Mouse (Mus musculus): Measurements from ENCODE around the gene Tenm2.
A peak's percentile ranks its signal among the peaks of the same experiment; 100 is the strongest.

Gene Tenm2

DNA sequence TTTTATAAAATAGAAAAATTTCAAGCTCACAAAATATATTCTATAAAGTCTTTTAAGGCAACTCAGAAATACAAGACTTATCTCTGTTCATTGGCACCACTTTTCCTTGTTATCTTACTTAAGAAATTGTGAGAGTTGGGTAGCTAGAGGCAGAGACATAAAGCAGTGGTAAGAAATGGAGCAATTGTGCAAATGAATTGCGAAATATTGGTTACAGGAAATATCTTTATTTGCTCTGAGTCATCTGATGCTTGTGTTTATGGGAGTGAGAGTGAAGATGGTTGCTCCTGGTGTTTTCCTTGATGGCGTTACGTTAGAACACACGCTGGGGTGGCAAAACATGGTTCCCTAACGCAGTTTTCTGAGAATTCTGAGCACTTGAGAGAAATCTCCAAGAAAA lies 156.4 kb downstream of the Tenm2 start:
- DNase-seq (ENCODE audit: low spot score): no peak

DNA sequence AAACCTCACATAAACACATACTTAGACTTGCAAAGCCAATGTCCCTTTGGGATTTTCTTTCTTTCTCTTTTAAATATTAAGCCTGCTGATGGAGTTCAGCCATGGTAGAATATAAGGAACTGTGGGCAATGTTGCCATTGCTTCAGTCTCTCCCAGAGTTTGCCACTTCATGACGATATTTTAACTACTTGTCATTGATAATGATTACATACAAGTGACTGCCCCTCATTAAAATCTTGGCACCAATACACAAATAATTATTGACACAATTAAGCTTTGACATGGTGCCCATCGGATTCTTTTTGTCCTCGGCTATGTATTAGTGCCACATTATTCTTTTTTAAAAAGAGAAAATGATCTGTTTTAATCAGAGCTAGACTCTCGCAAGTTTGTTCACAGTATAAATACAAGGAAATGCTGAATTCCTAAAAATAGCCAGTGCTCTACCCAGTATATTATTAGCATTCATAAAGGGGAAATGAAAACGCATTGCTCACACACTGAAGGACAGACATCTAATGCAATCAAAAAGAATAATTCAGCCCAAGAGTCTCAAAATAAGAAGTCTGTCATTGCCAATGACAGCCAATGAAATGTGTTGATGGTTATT lies 158.7 kb downstream of the Tenm2 start:
- DNase-seq (ENCODE audit: low spot score): no peak

DNA sequence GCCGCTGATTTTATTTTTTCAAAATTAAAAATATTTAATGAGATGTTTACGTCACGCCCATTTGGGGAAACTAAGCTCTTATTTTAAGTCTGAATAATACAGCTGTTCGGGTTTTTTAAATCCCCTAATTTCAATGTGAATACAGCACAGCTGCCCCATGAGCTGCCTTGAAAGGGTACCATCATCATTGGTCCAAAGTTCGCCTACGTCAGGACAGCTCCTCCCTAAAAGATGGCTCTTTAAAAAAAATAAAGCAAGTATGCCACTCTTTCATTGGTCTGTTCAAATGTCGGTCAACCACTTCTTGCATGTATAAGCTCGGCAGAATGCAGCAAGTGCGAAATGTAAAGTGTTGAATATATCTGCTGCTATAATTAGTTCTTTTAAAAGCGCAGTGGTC lies 160.4 kb downstream of the Tenm2 start:
- DNase-seq (ENCODE audit: low spot score): no peak

DNA sequence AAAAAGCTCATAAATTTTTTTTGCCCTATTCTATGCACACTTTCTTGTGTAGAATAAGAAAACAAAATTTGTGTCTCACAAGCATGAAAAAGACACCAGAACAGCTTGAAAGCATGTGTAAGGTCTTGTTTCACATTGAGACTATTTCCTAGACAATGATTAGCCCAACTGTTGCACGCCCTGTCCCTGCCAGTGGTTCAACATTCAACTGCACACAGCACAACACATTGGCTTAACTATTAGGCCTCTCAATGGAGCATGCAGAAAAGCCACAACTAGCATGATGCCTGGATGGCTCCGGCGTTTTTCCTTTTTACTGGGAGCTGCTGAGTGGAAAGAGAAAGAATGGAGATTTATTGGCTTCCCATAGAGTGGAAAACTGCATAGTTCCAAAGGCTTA lies 170.3 kb downstream of the Tenm2 start:
- no peak for DNase-seq (ENCODE audit: low spot score)

DNA sequence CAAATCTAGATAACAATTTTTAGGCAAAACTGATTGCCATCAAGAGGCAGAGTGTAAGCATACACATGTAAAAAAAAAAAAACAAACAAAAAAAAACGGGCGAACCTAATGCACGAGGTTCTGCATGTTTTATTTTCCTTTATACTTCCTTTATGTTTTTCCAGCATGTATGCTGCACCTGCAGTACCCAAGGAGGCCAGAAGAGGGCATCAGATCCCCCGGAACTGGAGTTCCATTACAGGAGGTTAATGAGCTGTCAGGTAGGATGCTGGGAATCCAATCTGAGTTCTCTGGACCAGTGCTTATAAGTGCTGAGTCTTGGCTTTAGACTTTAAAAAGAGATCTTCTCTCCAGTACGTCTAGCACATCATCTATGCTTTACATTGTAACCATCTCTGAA lies 189.1 kb downstream of the Tenm2 start:
- peak; percentile 0 for DNase-seq (ENCODE audit: low spot score)

DNA sequence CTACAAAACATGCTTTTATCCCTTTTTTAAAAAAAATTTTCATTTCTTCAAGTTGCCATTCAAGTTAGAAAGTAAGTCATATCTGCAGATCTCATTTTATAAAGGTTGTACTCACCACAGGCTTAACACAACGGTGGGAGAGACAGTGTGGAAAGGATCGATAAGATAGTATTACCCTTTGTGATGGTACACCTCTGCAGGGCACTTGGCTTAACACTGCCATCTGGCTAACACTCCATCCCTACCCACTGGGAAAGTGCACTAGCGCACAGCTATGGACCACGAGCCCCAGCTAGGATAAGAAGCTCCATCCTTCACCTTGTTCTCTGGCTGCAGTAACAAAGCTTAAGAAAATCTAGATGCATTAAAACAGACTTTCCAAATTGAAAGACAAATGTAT lies 194.5 kb downstream of the Tenm2 start:
- DNase-seq (ENCODE audit: low spot score): no peak

DNA sequence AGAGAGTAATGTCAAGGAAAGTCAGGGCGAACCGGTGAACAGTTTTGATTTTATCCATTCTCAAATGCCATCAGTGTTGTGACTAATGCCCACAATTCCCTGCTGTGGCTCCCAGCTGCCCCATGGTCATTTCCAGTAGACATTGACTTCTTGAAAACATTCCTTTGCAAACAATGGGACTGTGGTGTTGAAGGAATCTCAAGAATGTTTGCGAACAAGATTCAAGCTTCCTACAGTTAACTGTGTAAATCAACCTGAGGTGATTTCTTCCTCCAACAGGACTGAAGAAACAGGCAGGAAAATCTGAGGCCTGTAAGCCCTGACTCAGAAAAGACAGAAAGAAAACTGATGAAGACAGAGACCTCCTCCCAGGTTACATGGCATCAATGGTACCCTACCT lies 196.5 kb downstream of the Tenm2 start:
- DNase-seq (ENCODE audit: low spot score): no peak

DNA sequence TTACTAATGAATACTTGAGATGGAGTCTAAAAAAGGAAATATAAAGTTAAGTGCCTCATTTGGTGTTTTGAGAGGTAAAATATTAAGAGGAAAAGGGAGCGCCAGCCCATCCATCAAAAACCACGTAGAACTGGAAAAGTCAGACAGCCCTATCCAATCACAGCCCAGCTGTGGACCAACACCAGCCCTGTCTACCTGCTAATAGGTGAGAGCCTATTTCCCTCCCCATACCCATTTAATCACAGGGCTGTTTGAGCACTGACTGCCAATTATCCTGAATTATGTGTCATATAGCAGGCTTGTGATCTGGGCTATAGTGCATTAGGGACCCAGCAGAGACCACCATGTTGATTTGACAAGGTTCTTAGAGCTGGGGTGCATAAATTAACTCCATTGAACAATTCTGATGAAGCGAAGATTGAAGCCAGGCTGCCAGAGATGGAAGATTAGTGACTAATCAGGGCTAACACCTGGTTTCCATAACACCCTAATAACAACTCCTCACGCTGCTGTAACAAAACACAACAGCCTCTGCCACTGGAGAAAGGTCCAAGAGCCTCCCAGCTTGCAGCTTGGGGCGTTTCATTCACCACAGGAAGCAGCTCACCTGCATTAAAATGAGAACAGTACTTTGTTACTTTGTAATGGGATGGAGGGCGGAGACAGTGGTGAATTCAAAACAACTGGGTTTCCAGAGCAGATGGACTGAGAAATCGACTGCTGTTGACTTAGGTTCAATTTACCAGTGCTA lies 204.3 kb downstream of the Tenm2 start:
- DNase-seq (ENCODE audit: low spot score): no peak

DNA sequence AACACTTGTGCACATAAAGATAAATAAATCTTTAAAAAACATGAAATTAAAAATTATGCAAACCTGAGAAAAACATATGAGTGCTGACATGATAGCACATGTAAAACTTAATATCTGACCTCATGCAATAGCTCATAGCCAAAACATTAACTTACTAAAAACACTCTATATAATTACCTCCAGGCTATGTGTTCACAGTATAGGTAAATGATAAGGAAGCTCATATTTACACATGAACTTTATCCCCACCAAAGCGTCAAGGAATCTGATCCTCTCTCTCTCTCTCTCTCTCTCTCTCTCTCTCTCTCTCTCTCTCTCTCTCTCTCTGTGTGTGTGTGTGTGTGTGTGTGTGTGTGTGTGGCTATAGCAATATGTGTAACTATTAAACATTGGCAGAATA lies 223.9 kb downstream of the Tenm2 start:
- no peak for DNase-seq (ENCODE audit: low spot score)

DNA sequence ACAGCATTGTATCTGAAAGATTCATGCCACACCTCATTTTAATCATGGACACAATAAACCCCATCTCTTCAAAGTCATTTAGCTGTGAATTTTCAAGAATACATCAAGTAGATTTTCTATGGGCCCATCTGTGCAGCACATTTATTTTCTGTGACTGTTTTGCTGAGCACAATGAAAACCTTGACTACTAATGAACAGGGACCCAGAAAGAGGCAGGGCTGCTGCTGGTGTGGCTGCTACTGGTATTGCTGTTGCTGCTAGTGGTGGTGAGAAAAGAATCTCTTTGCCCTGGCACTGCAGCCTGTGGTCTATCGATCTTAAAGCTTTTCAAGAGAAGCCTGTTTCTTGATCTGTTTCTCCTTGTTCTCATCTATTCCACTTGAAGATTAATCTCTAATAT lies 226.5 kb downstream of the Tenm2 start:
- no peak for DNase-seq (ENCODE audit: low spot score)

DNA sequence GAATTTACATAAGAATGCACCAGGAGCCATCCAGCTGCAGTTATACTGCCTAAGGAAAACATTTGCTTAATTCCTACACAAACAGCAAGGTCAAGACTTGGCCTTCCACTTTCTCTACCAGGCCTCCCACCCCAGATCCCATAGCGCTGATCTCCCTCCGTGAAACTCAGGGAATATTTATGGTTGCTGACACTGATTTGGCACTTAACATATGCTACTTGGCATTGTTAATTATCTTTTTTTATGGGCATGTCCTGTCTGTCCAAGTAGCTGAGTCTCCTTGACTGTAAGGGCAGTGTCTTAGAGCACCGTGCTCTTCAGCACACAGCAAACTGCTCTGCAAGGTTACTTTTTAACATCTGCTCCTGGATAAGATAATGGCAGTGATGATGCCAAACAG lies 238.1 kb downstream of the Tenm2 start:
- no peak for DNase-seq (ENCODE audit: low spot score)

DNA sequence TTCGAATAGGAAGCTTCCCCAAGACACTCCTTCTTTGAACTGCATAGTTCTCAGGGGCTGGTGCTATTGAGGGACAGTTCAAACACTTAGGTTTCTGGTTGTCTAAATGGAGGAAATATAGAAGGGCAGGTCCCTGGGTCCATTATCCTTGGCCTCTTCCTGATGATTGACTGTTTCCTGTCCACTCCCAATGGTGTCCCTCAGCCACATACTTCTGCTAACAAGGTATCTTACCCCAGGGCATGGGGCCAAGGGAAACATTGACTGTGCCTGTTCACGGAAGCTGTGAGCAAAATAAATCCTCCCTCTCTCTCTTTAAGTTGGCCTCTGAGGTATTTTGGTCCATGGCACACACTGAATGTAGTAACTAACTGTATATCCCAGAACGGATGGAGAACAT lies 244.9 kb downstream of the Tenm2 start:
- no peak for DNase-seq (ENCODE audit: low spot score)

DNA sequence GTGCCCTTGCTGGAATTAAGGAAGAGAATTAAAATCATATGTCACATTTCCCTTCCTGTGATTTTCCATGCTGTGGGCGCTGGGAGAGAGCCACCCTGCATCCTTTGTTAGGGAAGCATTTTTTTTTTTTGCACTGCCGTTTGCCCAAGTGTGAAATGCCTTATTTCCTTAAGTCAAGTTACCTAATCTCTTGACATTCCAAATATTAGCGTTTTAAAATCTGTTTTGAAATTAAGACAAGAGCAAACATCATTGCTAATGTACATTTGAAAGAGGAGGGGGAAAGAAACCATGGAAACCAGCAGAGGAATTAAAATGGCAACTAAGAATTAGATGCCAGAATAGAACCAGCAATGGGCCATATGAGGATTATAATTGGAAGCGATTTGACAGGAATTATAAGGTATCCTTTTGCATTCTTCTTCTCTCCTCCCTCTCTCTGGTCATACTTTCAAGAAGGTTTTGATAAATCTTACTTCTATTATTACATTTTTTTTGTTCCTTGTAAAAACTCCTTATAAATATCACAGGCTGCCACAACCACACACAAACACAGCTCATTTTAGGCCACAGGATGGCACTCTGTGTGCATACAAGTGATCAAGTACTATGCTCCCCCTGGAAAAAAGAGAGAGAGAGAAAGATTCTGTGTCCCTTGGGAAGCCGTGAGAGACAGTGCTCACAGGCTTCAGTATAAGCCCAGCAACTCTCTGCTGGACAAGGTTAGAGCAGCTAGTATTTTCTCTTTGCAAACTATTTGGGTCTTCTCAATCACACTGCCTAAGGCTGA lies 246.8 kb downstream of the Tenm2 start:
- no peak for DNase-seq (ENCODE audit: low spot score)

DNA sequence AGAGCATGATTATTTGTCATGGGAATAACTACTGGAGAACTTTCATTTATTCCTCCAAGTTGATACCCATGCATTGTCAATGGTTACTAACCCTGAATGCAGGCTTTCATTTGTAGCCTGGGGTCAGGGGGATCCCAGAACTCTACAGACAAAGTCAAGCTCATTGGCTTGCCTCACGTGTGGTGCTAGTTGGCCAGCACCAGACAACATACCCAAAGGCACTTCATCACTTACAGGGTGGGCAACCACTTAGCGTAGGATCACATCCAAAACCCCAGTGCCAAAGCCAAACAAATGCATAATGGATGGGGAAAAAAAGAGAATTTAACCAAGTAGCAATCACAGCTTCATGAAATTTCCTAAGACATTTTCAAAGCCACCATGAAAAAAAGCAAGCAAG lies 261.6 kb downstream of the Tenm2 start:
- no peak for DNase-seq (ENCODE audit: low spot score)

DNA sequence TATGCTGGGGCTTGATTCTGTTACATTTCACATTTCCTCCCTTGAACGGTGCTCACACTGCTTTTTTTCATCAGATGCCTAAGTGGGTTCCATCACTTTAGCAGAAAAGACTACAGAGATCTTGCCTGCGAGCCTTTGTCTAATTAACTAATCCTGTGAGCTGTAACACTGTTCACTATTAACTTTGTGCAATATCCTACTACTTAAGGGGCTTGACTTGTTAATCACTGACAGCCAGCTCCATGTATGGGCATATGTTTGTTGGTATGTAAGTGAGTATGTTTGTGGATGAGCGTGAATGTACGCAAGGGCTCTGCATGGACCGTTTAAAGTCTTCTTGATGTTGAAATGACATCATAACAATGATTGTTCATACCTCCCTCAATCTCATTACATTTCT lies 277.7 kb downstream of the Tenm2 start:
- no peak for DNase-seq (ENCODE audit: low spot score)

DNA sequence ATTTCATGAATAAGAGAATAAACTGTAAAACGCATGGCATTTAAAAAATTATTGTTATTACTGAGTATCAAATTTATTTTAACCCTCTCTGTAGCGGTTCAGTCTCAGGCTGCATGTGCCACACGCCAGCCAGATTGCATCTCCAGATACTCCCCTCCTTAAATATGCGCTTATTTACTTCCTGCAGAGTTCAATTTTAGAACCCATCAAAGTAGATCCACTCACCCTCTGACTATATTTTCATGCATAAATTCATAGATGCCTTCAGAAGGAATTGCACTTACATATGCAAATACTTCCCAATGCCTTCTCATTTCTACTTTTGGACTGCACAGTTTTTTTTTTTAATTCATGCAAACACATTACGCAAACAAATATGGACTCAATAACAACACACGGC lies 294.3 kb downstream of the Tenm2 start:
- DNase-seq (ENCODE audit: low spot score): no peak

DNA sequence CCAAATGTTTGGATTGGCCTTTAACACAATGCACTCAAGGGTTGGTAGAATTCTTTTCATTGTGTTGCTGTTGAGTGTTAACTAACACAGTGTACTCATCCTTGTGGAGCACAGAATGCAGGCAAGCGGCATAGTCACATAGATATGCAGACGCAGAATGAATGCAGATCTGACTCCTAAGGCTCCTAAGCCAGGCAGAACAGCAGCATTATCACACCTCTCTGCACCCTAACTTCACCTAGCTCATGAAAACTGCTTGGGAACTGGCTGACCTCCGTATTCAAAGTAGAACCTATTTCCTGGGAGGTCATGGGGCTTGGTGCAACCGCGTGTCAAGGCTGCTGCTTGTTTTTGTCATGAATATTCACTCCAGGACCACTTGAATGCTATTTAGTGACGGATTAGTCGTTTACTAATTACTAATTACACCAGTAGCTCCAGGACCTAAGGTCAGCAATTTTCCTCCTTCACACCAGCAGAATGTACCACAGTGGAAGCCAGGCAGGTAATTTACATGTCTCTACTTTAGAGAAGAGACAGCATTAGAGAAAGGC lies 295.1 kb downstream of the Tenm2 start:
- DNase-seq (ENCODE audit: low spot score): no peak

DNA sequence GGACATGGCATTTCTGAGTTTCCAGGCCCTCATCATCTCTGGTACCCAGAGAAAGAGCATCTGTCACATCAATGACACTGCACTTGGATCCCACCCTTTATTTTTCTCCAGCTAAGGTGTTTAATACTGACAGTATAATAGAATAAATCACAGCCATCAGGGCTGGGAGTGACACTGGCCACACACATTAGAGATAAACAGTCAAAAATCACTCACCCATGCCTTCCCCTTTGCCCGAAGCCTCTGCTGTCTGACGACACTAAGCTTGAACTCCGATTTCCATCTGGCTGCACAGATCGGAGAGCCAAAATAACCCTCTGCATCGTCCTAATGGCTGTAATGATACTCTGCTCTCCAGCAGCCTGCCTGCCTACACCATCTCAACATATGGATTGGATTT lies 305.9 kb downstream of the Tenm2 start:
- DNase-seq (ENCODE audit: low spot score): no peak

DNA sequence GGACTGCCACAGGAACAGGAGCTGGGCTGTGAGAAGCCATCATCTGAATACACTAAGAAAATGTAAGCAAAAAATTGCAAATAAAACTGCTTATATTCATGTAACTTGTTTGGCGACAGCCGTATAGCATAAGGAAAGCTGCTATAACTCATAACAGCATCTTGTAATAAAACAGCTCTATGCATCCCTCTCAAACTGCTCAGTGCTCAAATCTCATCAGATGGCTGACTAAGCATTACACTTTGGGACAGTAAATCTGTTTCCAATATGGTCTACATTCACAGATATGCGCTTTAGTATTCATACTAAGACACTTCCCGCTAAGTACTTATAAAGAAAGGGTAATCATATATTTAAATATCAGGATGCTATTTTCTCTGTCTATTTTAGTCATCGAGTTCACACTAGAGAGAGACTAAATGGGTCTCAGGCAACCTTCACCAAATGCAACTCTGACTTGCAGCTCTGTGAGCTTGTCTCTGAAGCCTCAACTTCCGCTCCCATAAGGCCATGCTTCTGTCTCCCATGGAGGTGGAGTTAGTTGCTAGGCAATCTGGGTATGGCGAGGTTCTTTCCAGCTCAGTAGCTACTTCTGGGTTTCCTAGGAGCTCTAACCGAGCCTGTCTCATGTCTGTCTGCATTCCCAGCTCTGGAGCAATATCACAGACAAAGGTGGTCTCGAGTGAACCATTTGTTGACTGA lies 308.9 kb downstream of the Tenm2 start:
- no peak for DNase-seq (ENCODE audit: low spot score)

DNA sequence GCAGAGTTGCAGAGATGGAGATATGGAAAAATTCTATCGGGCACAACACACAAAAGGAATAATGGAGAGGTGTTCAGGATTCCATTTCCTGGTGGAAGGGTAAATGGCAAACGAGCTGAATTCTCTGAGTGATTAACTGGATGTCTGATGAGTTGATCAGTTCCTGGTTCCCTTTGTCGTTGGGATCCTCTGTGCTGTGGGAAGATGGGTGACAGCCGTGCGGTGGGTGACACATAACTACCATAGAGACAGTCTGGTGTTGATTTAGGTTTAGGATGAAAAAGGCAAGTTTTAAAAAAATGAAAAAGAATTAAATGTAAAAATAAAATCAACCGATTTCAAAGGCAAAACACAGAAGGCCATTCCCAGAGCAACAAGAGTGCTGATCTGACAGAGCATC lies 316.5 kb downstream of the Tenm2 start:
- no peak for DNase-seq (ENCODE audit: low spot score)

DNA sequence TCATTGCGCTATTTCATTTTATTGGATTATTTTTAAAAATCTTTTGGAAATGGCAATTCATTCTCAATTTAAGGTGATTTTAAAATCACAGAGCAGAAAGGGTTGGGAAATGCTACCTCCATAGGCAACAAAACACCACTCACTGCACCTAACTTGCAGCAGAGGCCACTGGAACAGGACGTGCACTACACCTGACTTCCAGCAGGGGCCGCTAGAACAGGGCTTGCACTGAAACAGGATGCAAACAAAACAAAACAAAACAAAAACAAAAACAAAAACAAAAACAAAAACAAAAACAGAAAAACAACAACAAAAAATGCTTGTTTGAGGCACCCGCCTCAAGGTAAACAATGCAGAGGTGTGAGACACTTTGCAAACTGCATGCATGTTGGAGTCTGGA lies 324.4 kb downstream of the Tenm2 start:
- no peak for DNase-seq (ENCODE audit: low spot score)

DNA sequence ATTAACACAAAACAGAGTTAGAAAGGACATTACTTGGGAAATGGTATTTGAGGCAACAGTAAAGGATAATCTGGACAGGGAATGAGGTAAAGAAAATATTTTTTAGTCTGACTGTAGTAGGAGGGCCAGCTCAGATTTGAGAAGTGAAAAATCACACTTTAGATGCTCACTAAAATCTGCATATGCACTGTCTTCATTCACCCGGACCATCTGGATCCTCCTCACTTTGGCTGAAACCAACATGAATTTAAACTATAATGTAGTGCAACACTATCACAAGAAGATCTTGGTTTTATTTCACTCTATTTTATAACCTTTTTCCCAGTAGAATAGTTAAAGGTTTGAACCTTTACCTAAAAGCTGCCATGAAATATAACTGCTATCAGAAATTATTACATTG lies 326.7 kb downstream of the Tenm2 start:
- no peak for DNase-seq (ENCODE audit: low spot score)
